Mouse (Mus musculus): ENCODE measurements around the gene Csde1.

The Csde1 gene

GRCm38 (mm10) chr3:103066927-103067326, 46.7 kb downstream of the Csde1 start:
- DNase-seq (ENCODE audit: low read depth) = no peak

- DNase-seq (ENCODE audit: low read depth) = no peak
Observed at GRCm38 (mm10) chr3:103068971-103069370, 48.7 kb downstream of the Csde1 start.

- DNase-seq (ENCODE audit: low read depth) = no peak
Observed at GRCm38 (mm10) chr3:103073771-103074170, 53.5 kb downstream of the Csde1 start, which contains the start of gene Ampd1. Gene Ampd1, plus strand, starts transcription at chr3:103074014.

- no peak for DNase-seq (ENCODE audit: low read depth)
Observed at GRCm38 (mm10) chr3:103075871-103076270, 55.6 kb downstream of the Csde1 start.

- no peak for DNase-seq (ENCODE audit: low read depth)
Observed at GRCm38 (mm10) chr3:103076476-103076875, 56.2 kb downstream of the Csde1 start.

GRCm38 (mm10) chr3:103079301-103079700, 59.1 kb downstream of the Csde1 start:
- no peak for DNase-seq (ENCODE audit: low read depth)

- no peak for DNase-seq (ENCODE audit: low read depth)
Observed at GRCm38 (mm10) chr3:103081051-103081450, 60.8 kb downstream of the Csde1 start.

- no peak for DNase-seq (ENCODE audit: low read depth)
Observed at GRCm38 (mm10) chr3:103081861-103082453, 61.7 kb downstream of the Csde1 start.

GRCm38 (mm10) chr3:103082761-103083160, 62.5 kb downstream of the Csde1 start:
- DNase-seq (ENCODE audit: low read depth) = no peak

GRCm38 (mm10) chr3:103085986-103086385, 65.8 kb downstream of the Csde1 start:
- DNase-seq (ENCODE audit: low read depth) = no peak

GRCm38 (mm10) chr3:103091753-103092152, 71.5 kb downstream of the Csde1 start:
- peak; percentile 76 for DNase-seq (ENCODE audit: low read depth)

GRCm38 (mm10) chr3:103098662-103099061, 78.4 kb downstream of the Csde1 start:
- no peak for DNase-seq (ENCODE audit: low read depth)

- DNase-seq (ENCODE audit: low read depth) = peak; percentile 55
Observed at GRCm38 (mm10) chr3:103099667-103100066, 79.4 kb downstream of the Csde1 start.

GRCm38 (mm10) chr3:103100735-103101134, 80.5 kb downstream of the Csde1 start:
- DNase-seq (ENCODE audit: low read depth) = peak; percentile 65

- no peak for DNase-seq (ENCODE audit: low read depth)
Observed at GRCm38 (mm10) chr3:103101194-103101593, 81.0 kb downstream of the Csde1 start.

GRCm38 (mm10) chr3:103101909-103102308, 81.7 kb downstream of the Csde1 start:
- DNase-seq (ENCODE audit: low read depth) = no peak

- DNase-seq (ENCODE audit: low read depth) = peak; percentile 94
Observed at GRCm38 (mm10) chr3:103102454-103103390, 82.5 kb downstream of the Csde1 start, which contains the start of gene Dennd2c. Gene Dennd2c, plus strand, starts transcription at chr3:103102604.

Measured in naive thymus-derived CD4-positive, alpha-beta T cell, adult 2 months (primary cell).